Mouse (Mus musculus): Measurements from ENCODE around the gene D630003M21Rik. TPM values are rescaled to one million over a fixed set of nuclear protein-coding genes. Genes with fewer than 3 reads are reported as not detected.

Gene D630003M21Rik
- total RNA-seq (2014; fragmentation: Nextera tagmentation), result not detected in 2 replicates
- under 0.01 TPM in 1 of 2 replicates, not detected in the other for total RNA-seq (2017)
- not detected in 2 replicates for polyA plus RNA-seq (2012)

- Histone ChIP-seq H3K27me3 (ENCODE audit: insufficient read depth, low read length) (peaks cover 3% of the 10 kb centered on the region; the same call in 1 of the 2 replicates), H3K4me3 (ENCODE audit: low read depth, low read length) (no peak within 1 kb of the TSS), H3K36me3 (replicated peaks) (no peaks in the 10 kb centered on the region), H3K4me1 (ENCODE audit: insufficient read depth, low read depth, low read length) (peaks cover 2% of the 10 kb centered on the region; the same call in 1 of the 2 replicates), H3K9me3 (replicated peaks) (no peaks in the 10 kb centered on the region)
- no peak for ATAC-seq (ENCODE audit: extremely low read depth, insufficient number of reproducible peaks, low FRiP score, poor library complexity, severe bottlenecking)
- no peak for DNase-seq (ENCODE audit: low spot score)
- TF ChIP-seq CTCF (IDR thresholded peaks at IDR 0.05; ENCODE audit: low read depth, low read length) (no peak), POLR2AphosphoS5 (IDR thresholded peaks at IDR 0.05; ENCODE audit: insufficient replicate concordance, low read depth, low read length) (no peak), GATA2 (IDR thresholded peaks at IDR 0.05; ENCODE audit: borderline replicate concordance, low read depth, low read length) (no peak), GATA1 (IDR thresholded peaks at IDR 0.05; ENCODE audit: borderline replicate concordance, low read length) (no peak), TAL1 (conservative IDR thresholded peaks at IDR 0.05; ENCODE audit: low read depth, low read length) (no peak)
Measured at GRCm38 (mm10) chr2:158228670-158229502, at the start of gene D630003M21Rik. D630003M21Rik (minus strand) TSS chr2:158229222.

GRCm38 (mm10) chr2:158276878-158277277 is 47.9 kb upstream of the D630003M21Rik start:
- H3K4me3 ChIP-seq (ENCODE audit: low read depth, low read length), result no peak overlapping the region
- H3K36me3 ChIP-seq (replicated peaks), result no peaks in the 10 kb centered on the region
- no peak for ATAC-seq (ENCODE audit: extremely low read depth, insufficient number of reproducible peaks, low FRiP score, poor library complexity, severe bottlenecking)
- H3K27me3 ChIP-seq (ENCODE audit: insufficient read depth, low read length), result peaks cover 10% of the 10 kb centered on the region; the same call in 1 of the 2 replicates
- TF ChIP-seq TAL1 (conservative IDR thresholded peaks at IDR 0.05; ENCODE audit: low read depth, low read length) (no peak), CTCF (IDR thresholded peaks at IDR 0.05; ENCODE audit: low read depth, low read length) (no peak), GATA2 (IDR thresholded peaks at IDR 0.05; ENCODE audit: borderline replicate concordance, low read depth, low read length) (no peak), POLR2AphosphoS5 (IDR thresholded peaks at IDR 0.05; ENCODE audit: insufficient replicate concordance, low read depth, low read length) (no peak)
- H3K9me3 ChIP-seq (replicated peaks), result no peaks in the 10 kb centered on the region
- DNase-seq (ENCODE audit: low spot score), result no peak
- no peaks in the 10 kb centered on the region for H3K4me1 ChIP-seq (ENCODE audit: insufficient read depth, low read depth, low read length)

- ATAC-seq (ENCODE audit: extremely low read depth, insufficient number of reproducible peaks, low FRiP score, poor library complexity, severe bottlenecking) (no peak), DNase-seq (ENCODE audit: low spot score) (no peak)
- peaks cover 10% of the 10 kb centered on the region; the same call in 1 of the 2 replicates for H3K27me3 ChIP-seq (ENCODE audit: insufficient read depth, low read length)
- H3K9me3 ChIP-seq (replicated peaks), result no peaks in the 10 kb centered on the region
- H3K4me3 ChIP-seq (ENCODE audit: low read depth, low read length), result no peak overlapping the region
- TF ChIP-seq GATA1 (IDR thresholded peaks at IDR 0.05; ENCODE audit: borderline replicate concordance, low read length) (no peak), TAL1 (conservative IDR thresholded peaks at IDR 0.05; ENCODE audit: low read depth, low read length) (no peak), POLR2AphosphoS5 (IDR thresholded peaks at IDR 0.05; ENCODE audit: insufficient replicate concordance, low read depth, low read length) (no peak), GATA2 (IDR thresholded peaks at IDR 0.05; ENCODE audit: borderline replicate concordance, low read depth, low read length) (no peak), CTCF (IDR thresholded peaks at IDR 0.05; ENCODE audit: low read depth, low read length) (no peak)
- H3K4me1 ChIP-seq (ENCODE audit: insufficient read depth, low read depth, low read length), result no peaks in the 10 kb centered on the region
- no peaks in the 10 kb centered on the region for H3K36me3 ChIP-seq (replicated peaks)
Measured at GRCm38 (mm10) chr2:158276451-158276850, 47.4 kb upstream of the D630003M21Rik start.

- DNase-seq (ENCODE audit: low spot score), result no peak
- no peak for TF ChIP-seq TAL1 (conservative IDR thresholded peaks at IDR 0.05; ENCODE audit: low read depth, low read length)
- no peak for TF ChIP-seq GATA1 (IDR thresholded peaks at IDR 0.05; ENCODE audit: borderline replicate concordance, low read length)
- no peak for TF ChIP-seq CTCF (IDR thresholded peaks at IDR 0.05; ENCODE audit: low read depth, low read length)
- TF ChIP-seq GATA2 (IDR thresholded peaks at IDR 0.05; ENCODE audit: borderline replicate concordance, low read depth, low read length), result no peak
- no peak for TF ChIP-seq POLR2AphosphoS5 (IDR thresholded peaks at IDR 0.05; ENCODE audit: insufficient replicate concordance, low read depth, low read length)
- no peaks in the 10 kb centered on the region for H3K4me1 ChIP-seq (ENCODE audit: insufficient read depth, low read depth, low read length)
- ATAC-seq (ENCODE audit: extremely low read depth, insufficient number of reproducible peaks, low FRiP score, poor library complexity, severe bottlenecking), result no peak
- no peaks in the 10 kb centered on the region for H3K9me3 ChIP-seq (replicated peaks)
- H3K36me3 ChIP-seq (replicated peaks), result no peaks in the 10 kb centered on the region
- H3K27me3 ChIP-seq (ENCODE audit: insufficient read depth, low read length), result peaks cover 8% of the 10 kb centered on the region; the same call in 1 of the 2 replicates
- no peak overlapping the region for H3K4me3 ChIP-seq (ENCODE audit: low read depth, low read length)
Measured at GRCm38 (mm10) chr2:158275811-158276210, 46.8 kb upstream of the D630003M21Rik start.

GRCm38 (mm10) chr2:158275349-158275748 is 46.3 kb upstream of the D630003M21Rik start:
- no peak overlapping the region for H3K4me3 ChIP-seq (ENCODE audit: low read depth, low read length)
- no peak for TF ChIP-seq GATA1 (IDR thresholded peaks at IDR 0.05; ENCODE audit: borderline replicate concordance, low read length)
- TF ChIP-seq CTCF (IDR thresholded peaks at IDR 0.05; ENCODE audit: low read depth, low read length), result no peak
- no peak for TF ChIP-seq POLR2AphosphoS5 (IDR thresholded peaks at IDR 0.05; ENCODE audit: insufficient replicate concordance, low read depth, low read length)
- TF ChIP-seq GATA2 (IDR thresholded peaks at IDR 0.05; ENCODE audit: borderline replicate concordance, low read depth, low read length), result no peak
- TF ChIP-seq TAL1 (conservative IDR thresholded peaks at IDR 0.05; ENCODE audit: low read depth, low read length), result no peak
- no peaks in the 10 kb centered on the region for H3K9me3 ChIP-seq (replicated peaks)
- ATAC-seq (ENCODE audit: extremely low read depth, insufficient number of reproducible peaks, low FRiP score, poor library complexity, severe bottlenecking) (no peak), DNase-seq (ENCODE audit: low spot score) (no peak)
- H3K27me3 ChIP-seq (ENCODE audit: insufficient read depth, low read length), result peaks cover 8% of the 10 kb centered on the region; the same call in 1 of the 2 replicates
- no peaks in the 10 kb centered on the region for H3K4me1 ChIP-seq (ENCODE audit: insufficient read depth, low read depth, low read length)
- H3K36me3 ChIP-seq (replicated peaks), result no peaks in the 10 kb centered on the region

- DNase-seq (ENCODE audit: low spot score) (no peak), ATAC-seq (ENCODE audit: extremely low read depth, insufficient number of reproducible peaks, low FRiP score, poor library complexity, severe bottlenecking) (no peak)
- Histone ChIP-seq H3K36me3 (replicated peaks) (no peaks in the 10 kb centered on the region), H3K4me3 (ENCODE audit: low read depth, low read length) (no peak overlapping the region), H3K4me1 (ENCODE audit: insufficient read depth, low read depth, low read length) (no peaks in the 10 kb centered on the region), H3K9me3 (replicated peaks) (no peaks in the 10 kb centered on the region), H3K27me3 (ENCODE audit: insufficient read depth, low read length) (peaks cover 11% of the 10 kb centered on the region; the same call in 1 of the 2 replicates)
- TF ChIP-seq CTCF (IDR thresholded peaks at IDR 0.05; ENCODE audit: low read depth, low read length), result no peak
- TF ChIP-seq POLR2AphosphoS5 (IDR thresholded peaks at IDR 0.05; ENCODE audit: insufficient replicate concordance, low read depth, low read length), result no peak
- TF ChIP-seq GATA2 (IDR thresholded peaks at IDR 0.05; ENCODE audit: borderline replicate concordance, low read depth, low read length), result no peak
- no peak for TF ChIP-seq GATA1 (IDR thresholded peaks at IDR 0.05; ENCODE audit: borderline replicate concordance, low read length)
- no peak for TF ChIP-seq TAL1 (conservative IDR thresholded peaks at IDR 0.05; ENCODE audit: low read depth, low read length)
Measured at GRCm38 (mm10) chr2:158273646-158274045, 44.6 kb upstream of the D630003M21Rik start.

All from G1E (cell line).